Mouse (Mus musculus): ENCODE measurements around the gene Cyp4f40. TPM values are rescaled to one million over a fixed set of nuclear protein-coding genes. Genes with fewer than 3 reads are reported as not detected.

The Cyp4f40 gene
- polyA plus RNA-seq (2012) = not detected in 2 replicates

DNA sequence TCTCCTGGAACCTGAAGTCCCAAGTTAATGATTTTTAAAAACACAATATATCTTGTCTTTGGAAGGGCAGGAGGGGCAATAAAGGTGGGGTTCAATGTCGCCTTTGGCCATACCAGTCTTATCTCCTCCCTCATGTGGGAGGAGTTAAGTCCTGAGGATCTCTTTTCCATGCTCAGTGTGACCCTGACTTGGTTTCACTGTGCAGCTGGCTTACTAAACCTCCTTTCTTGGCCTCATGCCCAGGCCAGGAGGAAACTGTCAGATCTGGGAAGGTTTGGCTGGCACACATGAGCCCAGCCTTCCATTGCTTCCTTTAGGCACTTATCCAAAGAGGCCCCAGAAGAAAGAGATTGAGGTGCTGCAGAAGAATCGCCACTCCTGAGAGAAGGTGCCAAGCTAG, at the start of gene Cyp4f40:
TSS of gene Cyp4f40 (plus strand) at position 189 of the 400 bp plus-strand sequence.

DNA sequence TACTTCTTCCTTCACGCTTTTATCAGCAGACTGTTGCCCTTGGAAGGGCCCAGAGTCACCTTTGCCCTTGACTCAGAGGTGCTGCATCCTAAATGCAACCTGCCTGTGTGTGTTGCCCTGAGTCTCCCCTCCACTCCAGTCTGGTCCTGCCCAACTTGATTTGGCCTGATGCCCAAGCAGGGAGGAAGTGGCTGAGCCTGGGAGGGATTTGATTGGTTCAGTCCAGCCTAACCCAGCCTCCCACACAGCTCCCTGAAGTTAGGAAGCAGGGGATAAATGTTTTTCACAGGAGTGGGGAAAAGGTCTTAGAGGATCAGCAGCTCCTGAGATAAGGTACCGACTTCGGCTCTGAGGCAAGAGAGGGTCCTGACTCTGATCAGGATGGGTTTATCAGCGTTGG, 37.7 kb upstream of the Cyp4f40 start, which contains the start of gene Cyp4f37:
TSS of gene Cyp4f37 (plus strand) at position 292 of the 400 bp plus-strand sequence.

DNA sequence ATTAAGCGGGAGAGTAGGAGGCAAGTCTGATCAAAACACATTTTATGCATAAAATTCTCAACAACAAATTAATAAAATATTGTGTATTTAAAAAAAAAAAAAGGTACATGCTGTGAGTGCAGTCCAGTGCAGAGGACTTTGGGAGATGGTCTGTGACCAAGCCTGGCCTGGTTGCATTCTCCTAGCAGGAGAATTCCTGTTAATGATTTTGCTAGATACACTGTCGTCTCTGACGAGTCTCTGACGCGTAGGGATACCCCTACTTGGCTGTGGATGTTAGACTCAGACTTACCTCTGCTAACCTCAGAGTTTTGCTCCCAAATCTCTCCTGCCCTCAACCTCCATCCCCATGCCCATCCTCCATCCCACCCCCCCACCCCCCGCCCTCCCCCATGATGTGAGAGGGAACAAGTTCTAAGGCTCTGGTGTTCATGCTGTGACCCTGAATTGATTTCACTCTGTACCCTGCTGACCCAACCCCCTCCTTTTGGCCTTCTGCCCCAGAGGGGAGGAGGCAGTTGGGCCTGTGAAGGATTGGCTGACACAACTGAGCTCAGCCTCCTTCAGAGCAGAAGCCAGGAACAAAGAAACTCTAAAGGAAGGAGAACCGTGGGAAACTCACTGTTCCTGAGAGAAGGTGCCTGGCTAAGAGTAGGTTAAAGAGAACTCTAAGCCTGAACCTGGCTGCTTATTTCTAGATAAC, 26.5 kb downstream of the Cyp4f40 start, which contains the start of gene Cyp4f15:
TSS of gene Cyp4f15 (plus strand) at position 580 of the 703 bp plus-strand sequence.

Other genes with a start within 250 kb of the Cyp4f40 start
- gene Pglyrp2, start 234.7 kb upstream of the Cyp4f40 start, polyA plus RNA-seq (2012) = 2.9 and 4.8 TPM in 2 replicates
- gene Cyp4f39, start 206.2 kb upstream of the Cyp4f40 start, polyA plus RNA-seq (2012) = 0.24 and 0.26 TPM in 2 replicates
- gene Cyp4f17, start 152.8 kb upstream of the Cyp4f40 start, polyA plus RNA-seq (2012) = 0.80 and 0.89 TPM in 2 replicates
- 3.6 and 4.7 TPM in 2 replicates for gene Cyp4f16, start 122.3 kb upstream of the Cyp4f40 start, polyA plus RNA-seq (2012)
- gene Cyp4f37, start 37.6 kb upstream of the Cyp4f40 start, polyA plus RNA-seq (2012) = not detected in 2 replicates
- not detected in 2 replicates for gene Cyp4f15, start 26.7 kb downstream of the Cyp4f40 start, polyA plus RNA-seq (2012)
- 0.65 and 1.6 TPM in 2 replicates for gene Zfp871, start 129.4 kb downstream of the Cyp4f40 start, polyA plus RNA-seq (2012)
- gene Zfp811, start 151.0 kb downstream of the Cyp4f40 start, polyA plus RNA-seq (2012) = not detected in 2 replicates
- 0.16 and 0.35 TPM in 2 replicates for gene Zfp799, start 171.4 kb downstream of the Cyp4f40 start, polyA plus RNA-seq (2012)
- 0.14 and 0.45 TPM in 2 replicates for gene Zfp870, start 232.7 kb downstream of the Cyp4f40 start, polyA plus RNA-seq (2012)

Data from megakaryocyte-erythroid progenitor cell, adult 5 weeks (primary cell).